Mouse (Mus musculus) c-Kit-negative CD71-positive TER-119-positive erythroid progenitor cells, embryonic 14.5 days (primary cell): ENCODE data around the gene Mepce.
"Not testable (repeated sequence)": the region's sequence is repeated elsewhere in the genome, so short reads cannot be mapped to it uniquely, and the experiment has no call there.

Experiments used
- DNase-seq: peaks from one replicate; pipeline ENCODE4 v3.0.0-alpha.2; 2013; ENCODE audit warnings: low read depth, low spot score

Gene Mepce

DNA sequence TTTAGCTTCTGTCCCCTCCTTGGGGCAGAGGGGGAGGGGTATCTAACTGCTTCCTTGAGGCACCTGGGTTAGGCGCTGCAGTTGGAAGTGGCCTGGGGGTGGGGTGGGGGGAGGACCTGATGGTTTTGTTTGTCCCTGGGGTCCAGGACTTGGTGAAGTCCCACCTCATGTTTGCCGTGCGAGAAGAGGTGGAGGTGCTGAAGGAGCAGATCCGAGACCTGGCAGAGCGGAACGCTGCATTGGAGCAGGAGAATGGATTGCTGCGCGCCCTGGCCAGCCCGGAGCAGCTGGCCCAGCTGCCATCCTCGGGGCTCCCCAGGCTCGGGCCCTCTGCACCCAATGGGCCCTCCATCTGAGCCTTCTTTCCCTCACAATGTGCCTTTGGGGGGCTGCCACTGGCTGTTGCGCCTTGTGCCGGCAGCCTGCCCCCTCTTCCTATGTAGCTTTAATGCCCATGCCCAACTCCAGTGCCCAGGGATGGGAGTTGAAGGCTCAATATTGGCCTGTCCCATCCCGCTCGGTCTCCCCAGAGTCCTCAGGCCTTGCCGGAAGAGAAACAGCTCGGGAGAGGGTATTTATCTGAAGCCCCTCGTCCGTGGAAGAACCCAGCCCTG, 28.4 kb downstream of the Mepce start:
- no peak for DNase-seq

DNA sequence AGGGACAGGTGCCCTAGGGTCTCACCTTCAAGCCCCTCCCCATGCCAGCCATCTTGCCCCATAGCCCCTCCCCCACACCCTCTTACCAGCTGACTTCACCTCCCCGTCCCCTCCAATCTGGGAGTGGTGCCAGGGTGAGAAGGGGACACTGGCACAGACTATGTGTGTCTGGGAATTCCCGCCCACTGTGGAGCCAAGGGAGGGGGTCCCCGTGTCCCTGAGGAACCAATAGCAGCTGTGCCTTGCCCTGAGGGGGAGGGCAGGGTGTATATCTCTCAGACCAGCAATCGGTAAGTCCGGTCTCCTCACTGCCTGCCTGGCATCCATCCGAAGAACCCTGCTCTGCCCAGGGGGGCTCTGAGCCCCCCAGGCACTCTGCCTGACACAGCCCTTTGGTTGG, 29.6 kb downstream of the Mepce start:
- DNase-seq = no peak

DNA sequence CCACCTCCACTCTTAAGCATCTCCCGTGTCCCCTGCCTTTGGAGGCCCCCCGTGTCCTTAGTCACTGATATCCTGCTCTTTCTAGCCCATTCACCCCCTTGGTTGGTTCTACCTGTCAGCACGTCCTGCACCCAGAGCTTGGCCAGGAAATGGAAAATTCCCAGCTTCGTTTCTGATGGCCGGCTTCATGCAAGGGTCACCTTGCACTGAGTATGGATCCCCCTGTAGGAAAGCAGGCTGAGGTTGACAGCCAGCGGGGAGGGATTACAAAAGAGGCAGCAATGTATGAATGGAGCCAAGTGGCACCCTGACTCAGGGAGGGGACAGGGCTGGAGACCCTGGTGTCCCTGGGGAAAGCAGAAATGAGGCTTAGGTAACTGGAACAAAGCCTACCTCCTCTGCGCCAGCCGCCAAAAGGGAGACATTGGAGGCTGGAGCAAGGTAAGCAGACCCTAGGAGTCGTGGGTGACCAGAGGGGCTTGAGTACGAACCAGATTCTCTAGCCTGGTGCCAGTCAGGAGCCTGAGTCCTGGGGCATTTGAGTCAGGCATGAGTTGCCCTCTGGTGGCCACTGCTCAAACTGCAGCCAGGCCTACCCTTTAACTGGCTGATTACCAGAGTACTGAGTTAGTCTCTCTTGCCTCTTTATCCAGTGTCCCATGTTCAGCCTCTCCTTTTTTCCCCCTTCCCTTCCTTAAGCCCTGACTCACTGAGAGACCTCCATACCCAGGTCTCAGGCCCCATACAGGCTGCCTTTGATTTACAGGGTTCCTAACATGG, 30.4 kb downstream of the Mepce start:
- peak; percentile 77 for DNase-seq

DNA sequence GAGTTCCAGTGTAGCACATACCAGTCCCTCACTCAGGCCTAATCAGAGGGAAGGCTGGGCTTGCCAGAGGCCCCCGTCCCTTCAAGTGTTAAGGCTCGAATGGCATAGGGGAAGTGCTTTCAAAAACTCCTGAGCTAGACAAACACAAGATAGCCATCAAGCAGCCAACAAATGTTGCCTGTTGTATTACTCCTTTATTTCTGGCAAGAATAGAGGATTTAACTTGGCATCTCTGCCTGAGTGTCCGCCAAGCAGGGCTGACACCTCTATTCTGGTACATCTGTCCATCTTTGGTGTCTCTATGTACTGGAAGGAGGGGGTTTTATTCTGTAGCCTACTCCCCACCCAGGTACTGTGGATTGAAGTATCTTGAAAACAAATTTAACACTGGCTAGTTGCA, 31.3 kb downstream of the Mepce start:
- DNase-seq = no peak

DNA sequence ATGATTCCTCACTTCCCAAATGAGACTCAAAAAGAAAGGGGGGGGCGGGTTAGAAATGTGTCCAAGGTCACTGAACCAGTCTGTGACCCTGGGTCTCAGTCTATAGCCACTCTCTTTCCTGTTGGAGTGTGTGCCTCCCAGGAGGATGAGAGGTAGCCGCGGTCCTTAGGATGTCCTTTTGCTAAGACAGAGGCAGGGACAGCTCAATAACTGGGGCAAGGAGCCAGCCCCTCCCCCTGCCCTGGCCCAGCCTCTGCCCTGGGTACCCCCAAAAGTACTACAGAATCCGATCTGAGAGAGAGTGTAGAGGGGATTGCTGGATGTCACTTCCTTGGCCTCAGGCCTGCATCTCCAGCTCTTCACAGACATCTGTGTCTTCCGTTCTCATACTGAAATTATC, 32.0 kb downstream of the Mepce start:
- DNase-seq = no peak

DNA sequence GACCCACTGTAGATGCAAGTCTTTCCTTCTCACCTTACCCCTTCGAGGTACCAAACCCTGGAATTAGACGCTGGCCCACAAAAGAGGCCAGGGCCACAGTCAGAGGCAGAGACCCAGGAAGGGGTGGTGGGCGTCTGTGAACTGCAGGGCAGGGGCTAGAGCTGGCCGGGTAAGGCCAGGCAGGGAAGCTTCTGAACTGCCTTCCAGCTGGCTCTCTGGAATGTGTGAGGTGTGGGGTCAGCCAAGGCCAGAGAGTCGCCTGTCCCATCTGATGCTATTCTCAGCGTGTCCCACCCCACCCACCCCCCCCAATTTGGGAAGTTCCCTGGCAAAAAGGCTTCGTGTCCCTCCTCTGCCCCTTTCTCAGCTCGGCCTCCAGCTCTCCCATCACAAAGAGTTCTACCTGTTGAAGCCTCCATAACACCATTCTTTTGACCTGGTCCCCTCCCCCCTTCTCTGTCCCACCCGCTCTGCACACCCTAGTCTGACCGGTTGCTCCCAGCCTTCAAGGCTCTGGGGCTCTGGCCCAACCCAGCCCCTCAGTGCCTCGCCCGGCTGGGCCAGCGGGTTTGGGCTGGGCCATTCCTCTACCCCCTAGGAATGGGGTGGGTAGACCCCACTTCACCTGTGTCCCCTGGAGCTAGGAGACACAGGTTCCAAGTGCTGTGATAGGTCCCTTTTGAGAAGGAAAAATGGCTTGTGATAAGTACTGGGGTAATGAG, 34.2 kb downstream of the Mepce start:
- DNase-seq = no peak

DNA sequence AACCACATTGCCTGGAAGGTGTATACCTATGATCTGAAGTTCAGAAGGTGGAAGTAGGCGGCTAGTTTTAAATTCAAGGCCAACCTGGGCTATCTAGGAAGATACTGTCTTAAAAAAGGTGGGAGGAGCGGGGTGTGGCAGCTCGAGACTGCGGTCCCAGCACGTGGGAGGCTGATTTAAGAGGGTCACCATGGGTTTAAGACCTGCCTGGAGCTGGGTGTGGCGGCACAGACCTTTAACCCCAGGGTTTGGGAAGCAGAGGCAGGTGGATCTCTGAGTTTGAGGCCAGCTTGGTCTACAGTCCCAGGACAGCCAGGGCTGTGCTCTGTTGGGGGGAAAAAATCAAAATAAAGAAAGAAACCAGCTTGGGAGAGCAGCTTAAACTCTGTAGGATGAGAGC, 35.5 kb downstream of the Mepce start:
- DNase-seq = no peak

DNA sequence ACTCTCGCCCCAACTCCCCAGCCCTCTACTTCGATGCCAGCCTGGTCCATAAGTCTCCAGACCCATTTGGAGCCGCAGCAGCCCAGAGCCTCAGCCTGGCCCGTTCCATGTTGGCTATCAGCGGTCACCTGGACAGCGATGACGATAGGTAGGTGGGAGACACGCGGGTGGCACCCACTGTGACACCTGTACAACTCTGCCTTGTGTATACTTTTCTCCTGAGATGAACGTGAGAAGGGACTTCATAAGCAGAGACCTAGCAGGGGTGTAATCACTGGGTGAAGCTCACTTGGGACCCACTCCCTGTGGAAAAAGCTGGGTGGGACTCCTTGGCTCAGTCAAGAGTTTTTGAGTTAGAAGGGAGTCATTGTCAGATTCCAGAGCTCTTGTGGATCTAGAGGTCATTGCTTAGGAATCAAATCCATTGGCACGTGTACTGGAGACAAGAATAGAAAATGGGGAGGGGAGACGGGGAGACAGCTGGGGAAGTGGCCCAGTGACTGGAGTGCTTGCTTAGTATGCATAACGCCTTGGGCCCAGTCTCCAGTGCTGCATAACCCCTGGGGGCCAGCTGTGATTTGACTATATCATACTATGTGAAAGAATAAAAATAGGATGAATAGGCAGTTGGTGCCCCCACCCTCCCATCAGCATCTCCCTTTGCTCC, 36.1 kb downstream of the Mepce start:
- no peak for DNase-seq

DNA sequence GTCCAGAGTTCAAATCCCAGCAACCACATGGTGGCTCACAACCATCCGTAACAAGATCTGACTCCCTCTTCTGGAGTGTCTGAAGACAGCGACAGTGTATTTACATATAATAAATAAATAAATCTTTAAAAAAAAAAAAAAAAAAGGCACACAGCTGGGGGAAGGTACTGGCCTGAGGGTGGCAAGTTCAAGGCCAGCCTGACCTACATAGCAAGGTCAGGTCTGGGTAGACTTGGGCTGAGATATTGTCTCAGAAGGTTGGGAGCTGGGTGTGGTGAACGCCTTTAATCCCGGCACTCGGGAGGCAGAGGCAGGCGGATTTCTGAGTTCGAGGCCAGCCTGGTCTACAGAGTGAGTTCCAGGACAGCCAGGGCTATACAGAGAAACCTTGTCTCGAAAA, 37.2 kb downstream of the Mepce start:
- not testable (repeated sequence) for DNase-seq

DNA sequence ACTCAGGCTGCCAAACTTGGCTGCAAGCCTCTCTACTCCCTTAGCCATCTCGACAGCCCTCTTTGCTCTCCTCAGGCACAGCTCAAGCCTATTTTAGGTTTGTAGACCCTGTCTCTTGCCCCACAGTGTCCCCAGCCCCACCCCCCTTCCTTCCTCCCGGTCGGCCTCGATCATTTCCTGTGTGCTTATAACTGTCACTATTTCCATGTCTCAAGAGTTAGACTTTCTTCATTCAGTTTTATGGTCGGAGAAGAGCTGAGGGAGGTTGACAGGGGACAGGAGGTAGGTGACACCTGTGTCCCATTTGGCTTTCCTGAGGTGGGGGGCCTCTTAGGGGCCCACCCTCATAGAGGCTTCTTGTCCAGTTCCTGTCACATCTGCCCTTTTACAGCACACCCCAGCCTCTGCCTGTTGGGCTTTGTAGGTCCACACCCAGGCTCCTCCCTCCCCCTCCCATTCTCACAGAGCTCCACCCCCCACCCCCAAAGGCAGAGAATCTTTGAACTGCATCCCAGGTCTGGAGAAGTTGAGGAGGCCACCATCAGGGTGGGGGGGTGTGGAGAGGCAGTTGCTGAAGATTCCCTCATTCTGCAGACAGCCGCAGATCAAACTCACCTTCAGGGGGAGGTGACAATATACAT, 38.1 kb downstream of the Mepce start:
- no peak for DNase-seq

DNA sequence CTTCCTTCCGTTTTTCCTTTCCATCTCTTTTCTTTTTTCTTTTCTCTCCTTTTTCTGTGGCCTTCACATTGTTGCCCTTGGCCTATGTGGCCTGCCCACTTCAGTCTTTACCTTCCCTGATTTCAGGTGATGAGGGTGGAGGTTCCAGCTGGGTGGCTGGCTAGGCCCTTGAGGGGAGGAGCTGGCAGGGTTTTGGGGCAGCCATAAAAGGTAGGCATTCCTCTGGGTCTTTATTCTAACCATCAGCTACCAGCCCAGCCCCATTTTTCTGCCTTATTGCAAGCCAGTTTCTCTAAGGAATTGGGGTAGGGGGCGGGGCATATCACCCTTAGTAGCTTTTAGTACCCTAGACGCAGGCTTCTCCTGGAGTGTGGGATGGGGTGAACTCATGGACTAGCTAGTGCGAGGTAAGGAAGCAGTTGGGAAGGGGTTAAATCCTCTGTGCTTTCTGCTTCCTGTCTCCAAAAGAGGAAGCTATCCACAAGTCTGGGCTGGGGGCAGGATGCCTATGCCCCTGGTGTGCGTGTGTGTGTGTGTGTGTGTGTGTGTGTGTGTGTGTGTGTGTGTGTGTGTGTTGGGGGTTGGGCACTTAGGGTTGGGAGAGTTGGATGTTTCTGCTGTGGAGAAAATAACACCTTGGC, 39.2 kb downstream of the Mepce start:
- no peak for DNase-seq

DNA sequence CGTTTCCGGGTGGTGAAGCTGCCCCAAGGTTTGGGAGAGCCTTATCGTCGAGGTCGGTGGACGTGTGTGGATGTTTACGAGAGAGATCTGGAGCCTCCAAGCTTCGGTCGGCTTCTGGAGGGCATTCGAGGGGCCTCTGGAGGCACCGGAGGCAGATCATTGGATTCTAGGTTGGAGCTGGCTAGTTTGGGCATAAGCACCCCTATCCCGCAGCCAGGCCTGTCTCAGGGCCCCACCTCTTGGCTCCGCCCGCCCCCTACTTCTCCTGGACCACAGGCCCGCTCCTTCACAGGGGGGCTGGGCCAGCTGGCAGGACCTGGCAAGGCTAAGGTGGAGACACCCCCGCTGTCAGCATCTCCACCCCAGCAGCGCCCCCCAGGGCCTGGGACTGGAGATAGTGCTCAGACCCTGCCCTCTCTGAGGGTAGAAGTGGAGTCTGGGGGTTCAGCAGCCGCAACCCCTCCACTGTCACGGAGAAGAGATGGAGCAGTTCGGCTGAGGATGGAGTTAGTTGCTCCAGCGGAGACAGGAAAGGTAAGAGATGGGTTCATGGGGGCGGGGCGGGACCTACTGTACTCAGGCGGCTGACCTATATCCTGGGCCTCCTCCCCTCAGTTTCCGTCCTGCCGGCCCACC, 40.0 kb downstream of the Mepce start:
- DNase-seq = no peak

DNA sequence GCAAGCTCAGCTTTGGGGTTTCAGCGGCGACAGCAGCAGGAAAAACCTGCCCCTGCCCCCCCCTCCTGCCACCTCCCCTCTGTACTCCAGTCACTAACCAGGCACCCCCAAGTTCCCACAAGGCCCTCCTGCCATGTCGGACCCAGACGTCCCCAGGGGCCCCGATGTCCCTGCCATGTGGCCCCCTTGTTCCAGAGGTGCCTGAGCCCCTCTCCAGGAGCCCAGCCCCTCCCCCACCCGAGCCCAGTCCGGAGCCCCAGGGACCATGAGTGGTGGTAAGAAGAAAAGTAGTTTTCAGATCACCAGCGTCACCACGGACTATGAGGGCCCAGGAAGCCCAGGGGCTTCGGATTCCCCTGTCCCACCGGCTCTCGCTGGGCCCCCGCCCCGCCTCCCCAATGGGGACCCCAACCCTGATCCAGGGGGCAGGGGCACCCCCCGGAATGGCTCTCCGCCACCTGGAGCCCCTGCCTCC, 40.6 kb downstream of the Mepce start:
- no peak for DNase-seq

DNA sequence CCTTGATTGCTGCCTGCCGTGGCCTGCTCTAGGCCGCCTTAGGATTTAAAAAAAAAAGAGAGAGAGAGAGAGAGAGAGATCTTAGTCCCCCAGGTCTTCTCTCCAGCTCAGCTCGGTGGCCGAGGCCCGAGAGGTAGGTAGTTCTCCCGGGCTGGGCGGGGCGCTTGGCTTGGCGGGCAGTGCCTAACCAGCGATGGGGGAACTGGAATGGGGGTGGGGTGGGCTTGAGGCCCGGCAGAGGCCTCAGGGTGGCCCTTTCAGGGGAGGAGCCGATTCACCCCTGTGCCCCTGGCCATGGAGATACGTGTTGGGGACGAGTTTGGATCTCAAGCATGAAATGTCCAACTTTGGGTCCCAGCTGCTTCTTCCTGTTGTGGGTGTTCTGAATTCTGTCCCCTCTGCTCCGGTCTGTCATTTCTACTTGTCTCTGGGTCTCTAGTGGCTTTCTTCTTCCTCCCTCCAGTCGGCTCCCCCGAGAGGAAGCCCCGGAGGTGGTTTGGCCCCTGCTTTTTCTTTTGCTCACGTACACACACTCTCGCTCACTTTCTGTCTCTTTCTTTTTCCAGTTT, 41.1 kb downstream of the Mepce start:
- peak; percentile 55 for DNase-seq

DNA sequence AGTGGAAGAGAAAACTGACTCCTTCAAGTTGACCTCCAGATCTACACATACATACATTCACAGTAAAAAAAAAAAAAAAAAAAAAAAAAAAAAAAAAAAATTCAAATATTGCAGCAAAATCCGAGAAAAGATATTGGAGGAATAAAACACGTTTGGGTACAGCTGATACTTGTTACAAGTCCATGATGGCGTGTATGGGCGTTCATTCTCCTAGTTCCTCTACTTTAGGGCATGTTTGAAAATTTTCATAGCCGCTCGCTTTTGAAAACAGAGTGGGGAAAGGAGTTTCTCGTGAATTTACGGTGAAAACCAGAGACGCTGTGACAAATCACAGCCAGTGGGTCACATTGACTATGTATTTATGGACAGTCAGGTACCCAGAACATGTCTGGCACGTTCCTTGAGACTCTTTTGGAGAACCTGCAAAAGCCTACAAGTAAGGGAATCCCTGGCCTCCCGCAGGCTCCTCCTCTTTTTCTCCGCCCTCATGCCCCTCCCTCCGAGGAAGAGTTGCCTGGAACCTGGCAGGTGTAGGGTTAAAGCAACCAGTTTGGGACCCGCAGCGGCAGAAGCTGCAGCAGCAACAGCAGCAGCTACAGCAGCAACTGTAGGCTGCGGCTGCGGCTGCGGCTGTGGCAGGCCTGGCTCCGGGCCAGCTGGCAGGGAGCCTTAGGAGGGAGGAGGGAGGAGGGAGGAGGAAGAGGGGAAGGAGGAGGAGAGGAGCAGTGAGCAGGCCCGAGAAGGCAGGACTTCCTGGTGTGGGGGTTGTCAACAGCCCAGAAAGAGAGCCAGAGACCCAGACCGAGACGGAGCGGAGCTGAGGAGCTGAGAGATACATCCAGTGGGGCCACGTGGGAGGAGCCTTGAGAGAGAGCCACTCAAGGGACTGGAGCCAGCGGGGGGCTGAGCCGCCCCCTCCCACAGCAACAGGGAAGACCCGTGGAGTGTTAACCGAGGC, 42.0 kb downstream of the Mepce start, which contains the start of gene Tsc22d4:
Tsc22d4 (plus strand) TSS at position 517 of the 958 bp plus-strand sequence.
- DNase-seq = peak; percentile 71

DNA sequence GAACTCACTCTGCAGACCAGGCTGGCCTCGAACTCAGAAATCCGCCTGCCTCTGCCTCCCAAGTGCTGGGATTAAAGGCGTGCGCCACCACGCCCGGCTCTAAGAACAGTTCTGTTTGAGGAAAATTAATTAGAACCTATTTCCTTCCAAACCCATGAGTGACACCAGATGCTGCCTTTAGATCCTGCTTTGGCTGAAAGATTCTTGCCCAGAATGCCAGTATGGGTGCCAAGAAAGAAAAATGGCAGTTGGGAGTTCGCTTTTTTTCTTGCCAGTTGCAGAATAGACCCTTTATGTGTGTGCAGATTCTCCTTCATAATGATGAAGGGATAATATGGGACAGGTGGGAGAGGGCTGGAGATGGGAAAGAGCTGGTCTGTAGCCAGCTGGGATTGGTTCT, 43.3 kb downstream of the Mepce start:
- DNase-seq = no peak

DNA sequence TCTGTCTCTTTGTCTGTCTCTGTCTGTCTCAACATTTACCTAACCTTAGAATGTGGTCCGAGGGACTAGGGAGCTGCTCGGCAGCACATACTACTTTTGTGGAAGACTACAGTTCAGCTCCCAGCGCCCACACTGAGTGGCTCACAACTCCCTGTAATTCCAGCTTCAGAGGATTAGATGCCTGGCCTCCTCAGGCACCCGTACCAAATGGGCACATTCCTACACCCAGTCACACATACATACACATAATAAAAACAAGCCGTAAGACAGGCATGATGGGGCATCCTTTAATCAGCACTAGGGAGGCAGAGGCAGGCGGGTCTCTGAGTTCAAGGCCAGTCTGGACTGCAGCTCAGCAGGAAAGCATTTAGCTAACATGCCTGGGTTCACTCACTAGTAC, 44.6 kb downstream of the Mepce start:
- DNase-seq = no peak

DNA sequence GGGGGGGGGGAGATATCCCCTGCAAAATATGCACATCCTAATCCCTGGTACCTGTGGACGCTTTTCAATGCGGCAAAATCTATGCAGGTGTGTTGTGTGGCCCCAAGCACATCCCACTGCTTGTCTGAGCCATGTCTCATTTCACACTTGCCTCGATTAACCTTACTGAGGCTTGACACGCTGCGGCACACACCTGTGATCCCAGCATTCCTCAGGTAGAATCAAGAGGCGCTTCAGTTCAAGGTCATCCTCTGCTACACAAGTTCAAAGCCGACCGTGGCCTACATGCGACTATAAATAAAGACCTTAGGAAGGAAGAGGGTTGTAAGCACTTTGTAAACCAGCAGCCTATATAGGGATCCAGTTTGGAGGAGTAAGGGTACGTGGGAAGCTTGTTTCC, 45.4 kb downstream of the Mepce start:
- DNase-seq = no peak
